Mouse (Mus musculus) hindbrain, embryonic 12.5 days (tissue): Measurements from ENCODE around the gene Eps8. TPM values are rescaled to one million over a fixed set of nuclear protein-coding genes. Genes with fewer than 3 reads are reported as not detected.
A peak's percentile ranks its signal among the peaks of the same experiment; 100 is the strongest.

Source experiments
- ATAC-seq: fragments of 200-750 bp; cut with Nextera tagmentation; 2 replicates; pipeline ENCODE4 v1.8.0; 2017; ENCODE audit warnings: moderate TSS enrichment; ENCODE audit not compliant: low FRiP score
- H3K27ac ChIP-seq: fragments of 300-500 bp; sonication (generic); 2 replicates; pipeline ENCODE4 v1.5.1; 2016; ENCODE audit warnings: mild to moderate bottlenecking
- H3K27me3 ChIP-seq: fragments of 300-500 bp; sonication (generic); 2 replicates; pipeline ENCODE4 v1.6.1; 2016; ENCODE audit warnings: mild to moderate bottlenecking
- H3K36me3 ChIP-seq: fragments of 300-500 bp; sonication (generic); 2 replicates; pipeline ENCODE4 v1.6.1; 2016; ENCODE audit warnings: mild to moderate bottlenecking
- H3K4me1 ChIP-seq: fragments of 300-500 bp; sonication (generic); 2 replicates; pipeline ENCODE4 v1.6.1; 2016
- H3K4me2 ChIP-seq: fragments of 300-500 bp; sonication (generic); replicated peaks from 2 replicates; pipeline ENCODE4 v1.6.1; 2016; ENCODE audit warnings: mild to moderate bottlenecking
- H3K4me3 ChIP-seq: fragments of 300-500 bp; sonication (generic); 2 replicates; pipeline ENCODE4 v1.5.1; 2016; ENCODE audit warnings: mild to moderate bottlenecking
- H3K9ac ChIP-seq: fragments of 300-500 bp; sonication (generic); 2 replicates; pipeline ENCODE4 v1.6.1; 2016; ENCODE audit warnings: mild to moderate bottlenecking, moderate library complexity
- H3K9me3 ChIP-seq: fragments of 300-500 bp; sonication (generic); replicated peaks from 2 replicates; pipeline ENCODE4 v1.6.1; 2016; ENCODE audit warnings: mild to moderate bottlenecking
- WGBS: fragments of 180-500 bp; shearing (Covaris S2); methylation state at CpG from one replicate; pipeline ENCODE4 v1.1.7; 2016; 5-methylcytosine and 5-hydroxymethylcytosine counted together
- polyA plus RNA-seq: library from polyadenylated mRNA; unstranded; fragments of >200 nt; fragmentation: Nextera tagmentation; extraction: Ambion mirVana; gene quantifications from 2 replicates; pipeline ENCODE4 v1.2.1, GENCODE M21; 2016

Gene Eps8
- 11.9 and 13.6 TPM in 2 replicates for polyA plus RNA-seq

- H3K4me1 ChIP-seq = no peaks in the 10 kb centered on the region
- no peak within 1 kb of the TSS for H3K4me2 ChIP-seq
- H3K36me3 ChIP-seq = no peaks in the 10 kb centered on the region
- H3K4me3 ChIP-seq = no peak within 1 kb of the TSS
- no peak for ATAC-seq
- H3K9me3 ChIP-seq = 0 out of 2 replicates have a peak, but pooled peaks cover 3% of the 10 kb centered on the region
- WGBS = 88% methylated on average over 2 of the region's 2 CpGs
- H3K27me3 ChIP-seq = no peaks in the 10 kb centered on the region
- no peak within 1 kb of the TSS for H3K27ac ChIP-seq
- H3K9ac ChIP-seq = no peak within 1 kb of the TSS
Observed at GRCm38 (mm10) chr6:137654776-137655175, at the start of gene Eps8. TSS of gene Eps8 (minus strand) at chr6:137654876.

- 0 out of 2 replicates have a peak, but pooled peaks have one; percentile 38 for ATAC-seq
- H3K4me1 ChIP-seq = no peaks in the 10 kb centered on the region; the same call in 1 of the 2 replicates
- no peak overlapping the region for H3K4me2 ChIP-seq
- H3K9me3 ChIP-seq = no peaks in the 10 kb centered on the region
- H3K27me3 ChIP-seq = no peaks in the 10 kb centered on the region
- no peak overlapping the region for H3K4me3 ChIP-seq
- no peak overlapping the region for H3K9ac ChIP-seq
- 83% methylated on average over 7 of the region's 7 CpGs for WGBS
- H3K27ac ChIP-seq = no peak overlapping the region
- H3K36me3 ChIP-seq = no peaks in the 10 kb centered on the region
Observed at GRCm38 (mm10) chr6:137703431-137703830, 48.8 kb upstream of the Eps8 start.

DNA sequence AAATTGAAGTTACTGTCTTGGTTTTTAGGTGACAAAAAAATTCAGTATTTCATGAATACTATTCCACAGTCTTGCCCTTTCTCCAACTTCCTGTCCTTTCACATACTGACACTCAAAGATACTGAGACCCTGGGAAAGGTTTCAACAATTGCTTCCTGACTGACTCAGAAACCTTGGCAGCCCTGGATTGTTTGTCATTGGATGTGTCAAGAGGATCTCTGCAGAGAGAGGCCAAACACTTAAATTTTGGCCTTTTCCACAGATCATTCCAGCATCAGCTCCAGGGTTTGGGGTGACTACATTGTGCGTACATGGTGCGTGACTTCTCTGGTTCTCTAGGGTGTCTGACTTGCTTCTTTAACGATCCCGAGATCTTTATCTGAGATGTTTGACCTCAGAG is 48.2 kb upstream of the Eps8 start:
- Histone ChIP-seq H3K9ac (no peak overlapping the region), H3K36me3 (no peaks in the 10 kb centered on the region), H3K27ac (no peak overlapping the region), H3K4me3 (no peak overlapping the region), H3K4me1 (no peaks in the 10 kb centered on the region; the same call in 1 of the 2 replicates), H3K9me3 (no peaks in the 10 kb centered on the region), H3K4me2 (no peak overlapping the region), H3K27me3 (no peaks in the 10 kb centered on the region)
- ATAC-seq = no peak
- 87% methylated on average over 4 of the region's 4 CpGs for WGBS

- Histone ChIP-seq H3K4me1 (no peaks in the 10 kb centered on the region; the same call in 1 of the 2 replicates), H3K4me3 (no peak overlapping the region), H3K9ac (no peak overlapping the region), H3K9me3 (no peaks in the 10 kb centered on the region; the same call in 1 of the 2 replicates), H3K27ac (no peak overlapping the region), H3K4me2 (no peak overlapping the region), H3K36me3 (no peaks in the 10 kb centered on the region), H3K27me3 (no peaks in the 10 kb centered on the region)
- 82% methylated on average over 3 of the region's 3 CpGs for WGBS
- ATAC-seq = no peak
Observed at GRCm38 (mm10) chr6:137702186-137702585, 47.5 kb upstream of the Eps8 start.

DNA sequence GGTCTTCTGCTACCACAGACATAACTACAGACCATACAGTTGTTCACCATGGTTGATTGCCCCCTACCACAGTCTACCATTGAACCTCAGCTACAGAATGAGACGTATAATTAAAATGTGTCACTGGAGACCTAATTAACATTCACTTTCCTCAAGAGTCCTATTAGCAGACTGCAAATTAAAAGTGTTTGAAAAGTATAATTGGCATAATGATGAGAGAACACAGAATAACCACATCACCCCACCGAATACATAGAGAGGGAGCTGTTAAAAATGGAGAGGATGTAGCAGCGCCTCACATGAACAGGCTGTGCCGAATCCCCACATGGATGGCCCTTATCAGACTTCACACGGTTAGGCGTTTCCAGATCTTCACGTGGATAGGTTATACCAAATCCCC is 44.8 kb upstream of the Eps8 start:
- Histone ChIP-seq H3K27me3 (no peaks in the 10 kb centered on the region), H3K4me1 (no peaks in the 10 kb centered on the region; the same call in 1 of the 2 replicates), H3K27ac (no peak overlapping the region), H3K4me2 (no peak overlapping the region), H3K9me3 (no peaks in the 10 kb centered on the region; the same call in 1 of the 2 replicates), H3K9ac (no peak overlapping the region), H3K36me3 (no peaks in the 10 kb centered on the region), H3K4me3 (no peak overlapping the region)
- no peak for ATAC-seq
- WGBS = 82% methylated on average over 7 of the region's 7 CpGs

- no peaks in the 10 kb centered on the region for H3K4me1 ChIP-seq
- 73% methylated on average over 8 of the region's 8 CpGs for WGBS
- ATAC-seq = no peak
- no peaks in the 10 kb centered on the region for H3K27me3 ChIP-seq
- no peak overlapping the region for H3K4me2 ChIP-seq
- H3K27ac ChIP-seq = no peak overlapping the region
- no peaks in the 10 kb centered on the region for H3K36me3 ChIP-seq
- H3K9me3 ChIP-seq = no peaks in the 10 kb centered on the region; the same call in 1 of the 2 replicates
- H3K9ac ChIP-seq = no peak overlapping the region
- no peak overlapping the region for H3K4me3 ChIP-seq
Observed at GRCm38 (mm10) chr6:137696445-137697204, 41.9 kb upstream of the Eps8 start.

DNA sequence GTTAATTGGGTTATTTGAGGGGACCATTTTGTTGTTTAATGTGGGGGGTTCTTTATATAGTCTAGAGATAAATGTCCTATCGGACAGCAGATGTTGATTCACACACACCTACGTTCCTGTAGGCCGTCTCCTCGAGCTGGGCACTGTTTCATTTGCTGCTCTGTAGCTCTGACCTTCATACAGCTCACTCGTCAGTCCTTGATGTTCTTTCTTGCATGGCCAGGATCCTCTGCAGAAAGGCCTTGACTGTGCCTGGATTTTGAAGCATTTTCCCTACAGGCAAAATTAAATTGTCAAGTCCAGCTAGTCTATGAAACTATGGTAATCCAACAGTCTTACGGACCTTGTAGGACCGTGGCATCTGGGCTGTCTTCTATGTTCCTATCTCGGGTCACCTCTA is 40.4 kb upstream of the Eps8 start:
- ATAC-seq = no peak
- Histone ChIP-seq H3K36me3 (no peaks in the 10 kb centered on the region), H3K4me3 (no peak overlapping the region), H3K4me1 (no peaks in the 10 kb centered on the region), H3K4me2 (no peak overlapping the region), H3K27ac (no peak overlapping the region), H3K9me3 (no peaks in the 10 kb centered on the region; the same call in 1 of the 2 replicates), H3K27me3 (no peaks in the 10 kb centered on the region), H3K9ac (no peak overlapping the region)
- WGBS = 90% methylated on average over 8 of the region's 8 CpGs

- H3K36me3 ChIP-seq = no peaks in the 10 kb centered on the region
- H3K4me2 ChIP-seq = no peak overlapping the region
- no peak overlapping the region for H3K4me3 ChIP-seq
- no peak overlapping the region for H3K27ac ChIP-seq
- no peaks in the 10 kb centered on the region for H3K4me1 ChIP-seq
- H3K27me3 ChIP-seq = no peaks in the 10 kb centered on the region
- H3K9ac ChIP-seq = no peak overlapping the region
- H3K9me3 ChIP-seq = no peaks in the 10 kb centered on the region; the same call in 1 of the 2 replicates
- ATAC-seq = no peak
- 84% methylated on average over 2 of the region's 2 CpGs for WGBS
Observed at GRCm38 (mm10) chr6:137694310-137694709, 39.6 kb upstream of the Eps8 start.

DNA sequence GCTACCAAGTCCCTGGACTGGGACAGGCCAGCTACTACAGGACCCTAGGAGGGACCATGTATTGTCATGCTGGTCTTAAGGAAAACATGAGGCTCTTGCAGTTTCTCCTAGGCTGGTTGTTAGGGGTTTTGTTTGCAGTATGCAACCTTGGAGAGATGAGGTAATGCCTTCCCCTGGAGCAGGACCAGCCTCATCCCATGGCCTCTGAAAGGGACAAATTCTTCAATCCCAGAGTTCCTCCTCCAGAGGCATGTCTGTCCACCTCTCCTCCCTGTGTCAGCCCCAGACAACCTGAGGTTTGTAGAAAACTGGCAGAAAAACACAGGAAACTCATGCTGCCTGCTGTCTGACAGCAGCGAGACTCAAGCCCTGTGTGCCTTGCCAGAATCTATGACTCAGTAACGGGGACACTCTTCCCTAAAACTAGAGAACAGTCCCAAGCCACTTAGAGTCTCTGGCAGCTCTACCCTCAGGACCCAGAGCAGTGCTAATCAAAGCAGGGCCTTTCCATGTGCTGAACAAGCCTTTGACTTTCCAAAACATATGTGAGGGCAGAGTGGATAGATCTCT is 36.0 kb upstream of the Eps8 start:
- Histone ChIP-seq H3K4me1 (no peaks in the 10 kb centered on the region), H3K4me2 (no peak overlapping the region), H3K27ac (no peak overlapping the region), H3K9ac (no peak overlapping the region), H3K27me3 (no peaks in the 10 kb centered on the region), H3K9me3 (no peaks in the 10 kb centered on the region), H3K36me3 (no peaks in the 10 kb centered on the region), H3K4me3 (no peak overlapping the region)
- WGBS = 79% methylated on average over 2 of the region's 2 CpGs
- no peak for ATAC-seq

- Histone ChIP-seq H3K9me3 (no peaks in the 10 kb centered on the region), H3K27me3 (no peaks in the 10 kb centered on the region), H3K4me1 (no peaks in the 10 kb centered on the region), H3K4me3 (no peak overlapping the region), H3K36me3 (no peaks in the 10 kb centered on the region), H3K9ac (no peak overlapping the region), H3K4me2 (no peak overlapping the region), H3K27ac (no peak overlapping the region)
- no peak for ATAC-seq
- 77% methylated on average over 11 of the region's 11 CpGs for WGBS
Observed at GRCm38 (mm10) chr6:137688506-137689105, 33.9 kb upstream of the Eps8 start.

DNA sequence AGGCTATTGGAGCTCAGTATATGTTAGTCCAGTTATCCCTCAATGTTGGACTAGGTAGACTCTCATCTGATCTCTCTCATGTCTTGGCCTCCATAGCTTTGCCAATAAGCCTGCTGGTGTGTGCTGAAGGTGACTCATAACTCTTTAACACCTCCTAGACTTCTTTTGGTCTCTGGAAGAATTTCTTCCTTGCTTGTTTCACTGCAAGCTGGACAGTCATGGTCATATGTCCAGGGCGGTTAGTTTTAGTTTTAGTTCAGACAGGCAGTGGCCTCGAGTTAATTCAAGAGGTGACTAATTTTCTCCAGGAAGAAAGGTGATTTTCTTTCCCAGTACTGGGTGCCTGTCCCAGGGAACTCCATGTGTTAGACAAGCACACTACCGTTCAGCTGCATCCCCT is 33.4 kb upstream of the Eps8 start:
- 86% methylated on average over 3 of the region's 3 CpGs for WGBS
- H3K27ac ChIP-seq = no peak overlapping the region
- H3K4me3 ChIP-seq = no peak overlapping the region
- no peak for ATAC-seq
- no peak overlapping the region for H3K4me2 ChIP-seq
- no peaks in the 10 kb centered on the region for H3K36me3 ChIP-seq
- H3K4me1 ChIP-seq = no peaks in the 10 kb centered on the region
- no peaks in the 10 kb centered on the region for H3K27me3 ChIP-seq
- no peaks in the 10 kb centered on the region for H3K9me3 ChIP-seq
- no peak overlapping the region for H3K9ac ChIP-seq

- Histone ChIP-seq H3K27ac (no peak overlapping the region), H3K4me3 (no peak overlapping the region), H3K9me3 (no peaks in the 10 kb centered on the region), H3K9ac (no peak overlapping the region), H3K4me1 (no peaks in the 10 kb centered on the region), H3K4me2 (no peak overlapping the region), H3K36me3 (no peaks in the 10 kb centered on the region), H3K27me3 (no peaks in the 10 kb centered on the region)
- 92% methylated on average over 5 of the region's 5 CpGs for WGBS
- no peak for ATAC-seq
Observed at GRCm38 (mm10) chr6:137687667-137688066, 33.0 kb upstream of the Eps8 start.
